Mouse (Mus musculus) embryonic facial prominence, embryonic 10.5 days (tissue): ENCODE results near the gene Ankrd65. TPM values are rescaled to one million over a fixed set of nuclear protein-coding genes. Genes with fewer than 3 reads are reported as not detected.
"Not testable (repeated sequence)": the region's sequence is repeated elsewhere in the genome, so short reads cannot be mapped to it uniquely, and the experiment has no call there.

Experiments
- DNase-seq: peaks from one replicate; pipeline ENCODE4 v3.0.0-alpha.2; 2017; ENCODE audit warnings: low spot score
- H3K27ac ChIP-seq: fragments of 300-500 bp; sonication (generic); replicated peaks from 2 replicates; pipeline ENCODE4 v1.5.1; 2016; ENCODE audit warnings: mild to moderate bottlenecking
- H3K27me3 ChIP-seq: fragments of 300-500 bp; sonication (generic); replicated peaks from 2 replicates; pipeline ENCODE4 v1.6.1; 2016; ENCODE audit warnings: low read depth, mild to moderate bottlenecking; ENCODE audit not compliant: poor library complexity, severe bottlenecking
- H3K36me3 ChIP-seq: fragments of 300-500 bp; sonication (generic); replicated peaks from 2 replicates; pipeline ENCODE4 v1.6.1; 2016; ENCODE audit warnings: mild to moderate bottlenecking, moderate library complexity
- H3K4me1 ChIP-seq: fragments of 300-500 bp; sonication (generic); 2 replicates; pipeline ENCODE4 v1.6.1; 2016
- H3K4me3 ChIP-seq: fragments of 300-500 bp; sonication (generic); 2 replicates; pipeline ENCODE4 v1.5.1; 2016; ENCODE audit warnings: mild to moderate bottlenecking, moderate library complexity
- H3K9me3 ChIP-seq: fragments of 300-500 bp; sonication (generic); 2 replicates; pipeline ENCODE4 v1.6.1; 2016; ENCODE audit warnings: mild to moderate bottlenecking
- WGBS: fragments of 180-500 bp; shearing (Covaris S2); methylation state at CpG from one replicate; pipeline ENCODE4 v1.1.7; 2016; 5-methylcytosine and 5-hydroxymethylcytosine counted together
- polyA plus RNA-seq: library from polyadenylated mRNA; unstranded; fragments of >200 nt; fragmentation: Nextera tagmentation; extraction: Ambion mirVana; gene quantifications from 2 replicates; pipeline ENCODE4 v1.2.1, GENCODE M21; 2016

Ankrd65 gene
- polyA plus RNA-seq, 1 experiment from 2014 or later, result not detected

GRCm38 (mm10) chr4:155777816-155778215, 12.4 kb upstream of the Ankrd65 start:
- Histone ChIP-seq H3K9me3 (no peaks in the 10 kb centered on the region), H3K27ac (0 out of 2 replicates have a peak overlapping the region, but pooled peaks have one; percentile 48), H3K4me1 (peaks cover 53% of the 10 kb centered on the region)

GRCm38 (mm10) chr4:155779498-155779897, 10.7 kb upstream of the Ankrd65 start:
- Histone ChIP-seq H3K4me3 (no peak overlapping the region), H3K4me1 (peaks cover 52% of the 10 kb centered on the region), H3K9me3 (no peaks in the 10 kb centered on the region), H3K27me3 (peaks cover 15% of the 10 kb centered on the region), H3K27ac (no peak overlapping the region), H3K36me3 (no peaks in the 10 kb centered on the region)
- 87% methylated on average over 4 of the region's 4 CpGs for WGBS
- no peak for DNase-seq

More at GRCm38 (mm10) chr4:155777816-155778215, 12.4 kb upstream of the Ankrd65 start:
- Histone ChIP-seq H3K27me3 (peaks cover 32% of the 10 kb centered on the region), H3K36me3 (no peaks in the 10 kb centered on the region), H3K4me3 (no peak overlapping the region)
- no peak for DNase-seq
- WGBS, result 78% methylated on average over 2 of the region's 2 CpGs

- DNase-seq, result peak; percentile 47
- Histone ChIP-seq H3K36me3 (no peaks in the 10 kb centered on the region), H3K27me3 (peaks cover under 1% of the 10 kb centered on the region), H3K4me1 (peaks cover 51% of the 10 kb centered on the region), H3K27ac (no peak overlapping the region), H3K9me3 (no peaks in the 10 kb centered on the region), H3K4me3 (no peak overlapping the region)
- 39% methylated on average over 6 of the region's 6 CpGs for WGBS
Measured at GRCm38 (mm10) chr4:155780895-155781294, 9.3 kb upstream of the Ankrd65 start.

- WGBS, result 49% methylated on average over 16 of the region's 16 CpGs
- no peaks in the 10 kb centered on the region for H3K36me3 ChIP-seq
- peak overlapping the region; percentile 82 for H3K4me3 ChIP-seq
- no peaks in the 10 kb centered on the region for H3K27me3 ChIP-seq
- no peaks in the 10 kb centered on the region for H3K9me3 ChIP-seq
- H3K27ac ChIP-seq, result peak overlapping the region; percentile 94
- DNase-seq, result no peak
- H3K4me1 ChIP-seq, result peaks cover 34% of the 10 kb centered on the region
Measured at GRCm38 (mm10) chr4:155783486-155784080, 6.7 kb upstream of the Ankrd65 start.

- H3K4me3 ChIP-seq, result peak overlapping the region; percentile 82
- peak; percentile 84 for DNase-seq
- H3K4me1 ChIP-seq, result peaks cover 34% of the 10 kb centered on the region
- WGBS, result under 1% methylated on average over 52 of the region's 52 CpGs
- H3K27ac ChIP-seq, result peak overlapping the region; percentile 94
- no peaks in the 10 kb centered on the region for H3K27me3 ChIP-seq
- no peaks in the 10 kb centered on the region for H3K9me3 ChIP-seq
- no peaks in the 10 kb centered on the region for H3K36me3 ChIP-seq
Measured at GRCm38 (mm10) chr4:155784081-155784701, 6.0 kb upstream of the Ankrd65 start.

- WGBS, result 75% methylated on average over 10 of the region's 10 CpGs
- Histone ChIP-seq H3K4me3 (peak overlapping the region; percentile 82; the same call in 1 of the 2 replicates), H3K27ac (peak overlapping the region; percentile 94), H3K27me3 (no peaks in the 10 kb centered on the region; the same call in 1 of the 2 replicates), H3K4me1 (peaks cover 31% of the 10 kb centered on the region), H3K36me3 (no peaks in the 10 kb centered on the region), H3K9me3 (no peaks in the 10 kb centered on the region)
- no peak for DNase-seq
Measured at GRCm38 (mm10) chr4:155785246-155785645, 5.0 kb upstream of the Ankrd65 start.

- Histone ChIP-seq H3K9me3 (no peaks in the 10 kb centered on the region), H3K36me3 (no peaks in the 10 kb centered on the region), H3K4me1 (peaks cover 27% of the 10 kb centered on the region), H3K27ac (peak within 1 kb of the TSS; percentile 94), H3K4me3 (peak within 1 kb of the TSS; percentile 82), H3K27me3 (no peaks in the 10 kb centered on the region; the same call in 1 of the 2 replicates)
- 65% methylated on average over 5 of the region's 5 CpGs for WGBS
- DNase-seq, result no peak
Measured at GRCm38 (mm10) chr4:155785819-155786218, 4.4 kb upstream of the Ankrd65 start, which contains the start of gene Tmem88b. Gene Tmem88b (minus strand): TSS chr4:155785874.

- Histone ChIP-seq H3K27me3 (peaks cover 11% of the 10 kb centered on the region; the same call in 1 of the 2 replicates), H3K36me3 (no peaks in the 10 kb centered on the region), H3K4me3 (no peak overlapping the region), H3K27ac (no peak overlapping the region), H3K9me3 (no peaks in the 10 kb centered on the region), H3K4me1 (peaks cover 23% of the 10 kb centered on the region)
- no peak for DNase-seq
- WGBS, result 80% methylated on average over 3 of the region's 3 CpGs
Measured at GRCm38 (mm10) chr4:155788300-155788699, 1.9 kb upstream of the Ankrd65 start.

GRCm38 (mm10) chr4:155788833-155789232, 1.4 kb upstream of the Ankrd65 start:
- not testable (repeated sequence) for H3K36me3 ChIP-seq, H3K4me3 ChIP-seq, H3K9me3 ChIP-seq, DNase-seq, H3K27ac ChIP-seq
- Histone ChIP-seq H3K27me3 (peaks cover 11% of the 10 kb centered on the region; the same call in 1 of the 2 replicates), H3K4me1 (peaks cover 18% of the 10 kb centered on the region)
- 81% methylated on average over 4 of the region's 4 CpGs for WGBS

GRCm38 (mm10) chr4:155790650-155791161, 467 bp downstream of the Ankrd65 start:
- Histone ChIP-seq H3K27ac (no peak overlapping the region; the same call in 1 of the 2 replicates), H3K4me1 (peaks cover 1% of the 10 kb centered on the region; the same call in 1 of the 2 replicates), H3K9me3 (no peaks in the 10 kb centered on the region), H3K27me3 (peaks cover 11% of the 10 kb centered on the region; the same call in 1 of the 2 replicates), H3K4me3 (no peak overlapping the region), H3K36me3 (no peaks in the 10 kb centered on the region)
- WGBS, result 73% methylated on average over 3 of the region's 3 CpGs
- DNase-seq, result no peak

GRCm38 (mm10) chr4:155791240-155791933, 1.1 kb downstream of the Ankrd65 start:
- H3K4me3 ChIP-seq, result no peak overlapping the region
- WGBS, result 75% methylated on average over 24 of the region's 24 CpGs
- no peaks in the 10 kb centered on the region for H3K36me3 ChIP-seq
- H3K27ac ChIP-seq, result no peak overlapping the region; the same call in 1 of the 2 replicates
- peaks cover 11% of the 10 kb centered on the region; the same call in 1 of the 2 replicates for H3K27me3 ChIP-seq
- no peaks in the 10 kb centered on the region for H3K4me1 ChIP-seq
- H3K9me3 ChIP-seq, result no peaks in the 10 kb centered on the region
- DNase-seq, result no peak

GRCm38 (mm10) chr4:155793730-155794129, 3.5 kb downstream of the Ankrd65 start:
- H3K9me3 ChIP-seq, result no peaks in the 10 kb centered on the region
- H3K36me3 ChIP-seq, result no peaks in the 10 kb centered on the region
- H3K27ac ChIP-seq, result no peak overlapping the region
- no peaks in the 10 kb centered on the region for H3K4me1 ChIP-seq
- H3K4me3 ChIP-seq, result no peak overlapping the region
- peaks cover 11% of the 10 kb centered on the region; the same call in 1 of the 2 replicates for H3K27me3 ChIP-seq
- WGBS, result 85% methylated on average over 2 of the region's 2 CpGs
- no peak for DNase-seq
